Mouse (Mus musculus): ENCODE measurements around the gene Tspo2. TPM values are rescaled to one million over a fixed set of nuclear protein-coding genes. Genes with fewer than 3 reads are reported as not detected.
A peak's percentile ranks its signal among the peaks of the same experiment; 100 is the strongest.

Tspo2 gene
- polyA plus RNA-seq, 1 experiment from 2014 or later: 1.5 TPM

GRCm38 (mm10) chr17:48451753-48452444 is 577 bp upstream of the Tspo2 start:
- WGBS: 60% methylated on average over 9 of the region's 9 CpGs
- no peak for TF ChIP-seq CTCF (IDR thresholded peaks at IDR 0.05; ENCODE audit: low read depth)
- Histone ChIP-seq H3K36me3 (ENCODE audit: insufficient read depth) (no peaks in the 10 kb centered on the region), H3K4me2 (no peak overlapping the region; the same call in 1 of the 2 replicates), H3K27me3 (ENCODE audit: insufficient read depth, low read length) (no peaks in the 10 kb centered on the region), H3K4me1 (ENCODE audit: insufficient read depth) (no peaks in the 10 kb centered on the region), H3K9ac (no peak overlapping the region), H3K4me3 (ENCODE audit: low read depth, low read length) (no peak overlapping the region), H3K27ac (ENCODE audit: low read depth) (no peak overlapping the region; the same call in 1 of the 2 replicates), H3K9me3 (ENCODE audit: low read depth, low read length) (no peaks in the 10 kb centered on the region)
- no peak for ATAC-seq (ENCODE audit: insufficient read depth)
- DNase-seq: no peak

DNA sequence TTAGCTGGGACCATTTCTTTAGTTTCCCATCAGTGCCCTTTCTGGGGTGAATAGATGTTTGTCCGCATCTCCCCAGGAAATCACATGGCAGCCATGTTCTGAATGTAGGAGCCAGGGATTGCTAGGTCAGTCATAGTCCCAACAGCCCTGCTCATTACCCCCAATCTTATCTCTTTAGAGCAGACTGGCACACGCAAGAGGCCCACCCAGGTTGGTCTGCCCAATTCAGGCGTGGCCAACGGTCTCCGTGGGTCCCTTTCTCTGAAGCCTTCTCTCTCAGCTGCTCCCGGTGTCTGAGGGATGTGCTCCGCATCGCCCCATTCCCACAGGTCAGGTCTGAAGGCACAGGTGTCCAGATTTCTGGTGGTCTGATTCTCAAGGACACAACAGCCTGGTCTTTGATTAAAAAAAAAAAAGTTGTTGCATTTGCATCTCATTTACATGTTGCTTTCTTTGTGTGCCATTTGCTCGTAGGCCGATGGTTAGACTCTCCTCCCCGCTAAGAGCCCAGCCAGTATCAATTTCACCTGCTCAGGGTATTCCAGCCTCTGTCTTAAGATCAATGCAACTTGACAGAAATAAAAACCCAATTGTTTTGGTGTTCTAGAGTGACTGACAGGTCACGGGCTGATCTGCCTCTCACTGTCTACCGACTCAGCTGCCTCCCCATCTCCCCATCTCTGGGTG is 513 bp downstream of the Tspo2 start:
- peak; percentile 47 for ATAC-seq (ENCODE audit: insufficient read depth)
- H3K4me3 ChIP-seq (ENCODE audit: low read depth, low read length): no peak overlapping the region; the same call in 1 of the 2 replicates
- H3K4me1 ChIP-seq (ENCODE audit: insufficient read depth): no peaks in the 10 kb centered on the region
- peak overlapping the region; percentile 24; the same call in 1 of the 2 replicates for H3K27ac ChIP-seq (ENCODE audit: low read depth)
- no peaks in the 10 kb centered on the region for H3K9me3 ChIP-seq (ENCODE audit: low read depth, low read length)
- no peaks in the 10 kb centered on the region for H3K36me3 ChIP-seq (ENCODE audit: insufficient read depth)
- no peak for TF ChIP-seq CTCF (IDR thresholded peaks at IDR 0.05; ENCODE audit: low read depth)
- no peak overlapping the region; the same call in 1 of the 2 replicates for H3K9ac ChIP-seq
- WGBS: 81% methylated on average over 13 of the region's 13 CpGs
- DNase-seq: no peak
- H3K4me2 ChIP-seq: no peak overlapping the region
- H3K27me3 ChIP-seq (ENCODE audit: insufficient read depth, low read length): no peaks in the 10 kb centered on the region

GRCm38 (mm10) chr17:48447675-48448074 is 3.6 kb downstream of the Tspo2 start:
- Histone ChIP-seq H3K4me1 (ENCODE audit: insufficient read depth) (no peaks in the 10 kb centered on the region), H3K4me3 (ENCODE audit: low read depth, low read length) (no peak overlapping the region), H3K36me3 (ENCODE audit: insufficient read depth) (no peaks in the 10 kb centered on the region), H3K9ac (no peak overlapping the region), H3K27me3 (ENCODE audit: insufficient read depth, low read length) (no peaks in the 10 kb centered on the region), H3K4me2 (no peak overlapping the region), H3K9me3 (ENCODE audit: low read depth, low read length) (no peaks in the 10 kb centered on the region), H3K27ac (ENCODE audit: low read depth) (no peak overlapping the region)
- no peak for DNase-seq
- no peak for ATAC-seq (ENCODE audit: insufficient read depth)
- WGBS: 67% methylated on average over 8 of the region's 8 CpGs
- TF ChIP-seq CTCF (IDR thresholded peaks at IDR 0.05; ENCODE audit: low read depth): no peak

DNA sequence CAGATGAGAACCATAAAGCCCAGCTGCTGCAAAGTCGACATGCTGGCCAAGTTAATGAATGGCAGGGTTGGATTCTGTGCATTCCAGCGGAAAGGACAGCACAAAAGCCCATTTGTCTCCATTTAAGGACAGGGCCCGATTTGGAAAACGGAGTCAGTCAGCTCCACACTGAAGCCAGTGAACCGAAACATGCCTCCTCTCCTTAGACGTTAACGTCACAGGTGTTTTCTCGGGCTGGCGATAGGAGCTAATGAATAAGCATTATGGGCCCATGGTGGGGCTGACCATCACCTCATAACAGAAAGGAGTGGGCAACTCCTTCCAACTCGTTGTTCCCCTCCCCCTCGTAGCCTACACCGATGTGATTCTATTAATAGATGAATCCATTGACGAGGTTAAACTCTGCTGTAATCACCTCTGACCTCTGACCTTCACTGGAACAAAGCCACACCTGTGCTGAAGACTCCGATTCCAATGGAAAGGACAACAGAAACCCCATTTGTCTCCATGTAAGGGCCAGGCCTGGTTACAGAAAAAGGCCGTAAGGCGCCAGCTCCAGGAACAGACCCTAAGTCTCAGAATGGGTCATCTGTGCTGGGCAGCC is 7.7 kb downstream of the Tspo2 start:
- Histone ChIP-seq H3K4me1 (ENCODE audit: insufficient read depth) (no peaks in the 10 kb centered on the region), H3K27ac (ENCODE audit: low read depth) (no peak overlapping the region), H3K4me3 (ENCODE audit: low read depth, low read length) (no peak overlapping the region), H3K9me3 (ENCODE audit: low read depth, low read length) (no peaks in the 10 kb centered on the region), H3K36me3 (ENCODE audit: insufficient read depth) (no peaks in the 10 kb centered on the region), H3K4me2 (no peak overlapping the region), H3K27me3 (ENCODE audit: insufficient read depth, low read length) (no peaks in the 10 kb centered on the region), H3K9ac (no peak overlapping the region)
- 79% methylated on average over 16 of the region's 16 CpGs for WGBS
- ATAC-seq (ENCODE audit: insufficient read depth) (no peak), DNase-seq (no peak)
- TF ChIP-seq CTCF (IDR thresholded peaks at IDR 0.05; ENCODE audit: low read depth): no peak

GRCm38 (mm10) chr17:48442745-48443457 is 8.4 kb downstream of the Tspo2 start:
- H3K27me3 ChIP-seq (ENCODE audit: insufficient read depth, low read length): no peaks in the 10 kb centered on the region
- DNase-seq (no peak), ATAC-seq (ENCODE audit: insufficient read depth) (no peak)
- no peak overlapping the region for H3K27ac ChIP-seq (ENCODE audit: low read depth)
- no peaks in the 10 kb centered on the region for H3K36me3 ChIP-seq (ENCODE audit: insufficient read depth)
- H3K4me3 ChIP-seq (ENCODE audit: low read depth, low read length): no peak overlapping the region
- 57% methylated on average over 7 of the region's 7 CpGs for WGBS
- H3K4me2 ChIP-seq: no peak overlapping the region
- H3K9ac ChIP-seq: no peak overlapping the region
- TF ChIP-seq CTCF (IDR thresholded peaks at IDR 0.05; ENCODE audit: low read depth): no peak
- H3K4me1 ChIP-seq (ENCODE audit: insufficient read depth): 0 out of 2 replicates have a peak, but pooled peaks cover 1% of the 10 kb centered on the region
- no peaks in the 10 kb centered on the region for H3K9me3 ChIP-seq (ENCODE audit: low read depth, low read length)

GRCm38 (mm10) chr17:48437421-48437911 is 13.9 kb downstream of the Tspo2 start:
- Histone ChIP-seq H3K4me1 (ENCODE audit: insufficient read depth) (peaks cover 11% of the 10 kb centered on the region; the same call in 1 of the 2 replicates), H3K4me2 (0 out of 2 replicates have a peak overlapping the region, but pooled peaks have one; percentile 16), H3K36me3 (ENCODE audit: insufficient read depth) (no peaks in the 10 kb centered on the region), H3K4me3 (ENCODE audit: low read depth, low read length) (no peak overlapping the region), H3K9me3 (ENCODE audit: low read depth, low read length) (no peaks in the 10 kb centered on the region), H3K27me3 (ENCODE audit: insufficient read depth, low read length) (no peaks in the 10 kb centered on the region), H3K27ac (ENCODE audit: low read depth) (peak overlapping the region; percentile 82), H3K9ac (no peak overlapping the region)
- peak; percentile 31 for TF ChIP-seq CTCF (IDR thresholded peaks at IDR 0.05; ENCODE audit: low read depth)
- peak; percentile 41 for DNase-seq
- peak; percentile 52; the same call in 1 of the 2 replicates for ATAC-seq (ENCODE audit: insufficient read depth)
- WGBS: 17% methylated on average over 7 of the region's 7 CpGs
